Mouse (Mus musculus): Measurements from ENCODE around the gene Galr3. TPM values are rescaled to one million over a fixed set of nuclear protein-coding genes. Genes with fewer than 3 reads are reported as not detected.
"Not testable (repeated sequence)": the region's sequence is repeated elsewhere in the genome, so short reads cannot be mapped to it uniquely, and the experiment has no call there.

Gene Galr3
- total RNA-seq (2021): under 1 TPM in 1 of 2 experiments, not detected in 1; 0.72 TPM
- long read RNA-seq, experiment 1: 0 reads
- long read RNA-seq, experiment 2: 0 reads

GRCm38 (mm10) chr15:79041585-79041984, at the start of gene Galr3:
TSS of gene Galr3 (plus strand) at chr15:79041885.
- DNase-seq (ENCODE audit: low spot score in 2 of 2): no peak

- no peak for DNase-seq (ENCODE audit: low spot score in 2 of 2)
These were observed 49.5 kb upstream of the Galr3 start for GRCm38 (mm10) chr15:78992235-78992634.

GRCm38 (mm10) chr15:78992925-78993324, 48.8 kb upstream of the Galr3 start:
- DNase-seq (ENCODE audit: low spot score in 2 of 2): no peak

GRCm38 (mm10) chr15:78995916-78996315, 45.8 kb upstream of the Galr3 start:
- DNase-seq (ENCODE audit: low spot score in 2 of 2): no peak

- no peak for DNase-seq (ENCODE audit: low spot score in 2 of 2)
These were observed 45.0 kb upstream of the Galr3 start for GRCm38 (mm10) chr15:78996663-78997062.

- DNase-seq (ENCODE audit: low spot score in 2 of 2): no peak
These were observed 43.3 kb upstream of the Galr3 start for GRCm38 (mm10) chr15:78998348-78998747.

- DNase-seq (ENCODE audit: low spot score in 2 of 2): no peak
These were observed 42.1 kb upstream of the Galr3 start for GRCm38 (mm10) chr15:78999586-78999985.

GRCm38 (mm10) chr15:79000357-79000791, 41.3 kb upstream of the Galr3 start:
- DNase-seq (ENCODE audit: low spot score in 2 of 2): no peak

GRCm38 (mm10) chr15:79001559-79001958, 40.1 kb upstream of the Galr3 start:
- DNase-seq (ENCODE audit: low spot score in 2 of 2): no peak

- DNase-seq (ENCODE audit: low spot score in 2 of 2): no peak
These were observed 39.6 kb upstream of the Galr3 start for GRCm38 (mm10) chr15:79002036-79002435.

- no peak for DNase-seq (ENCODE audit: low spot score in 2 of 2)
These were observed 38.6 kb upstream of the Galr3 start for GRCm38 (mm10) chr15:79003079-79003478.

GRCm38 (mm10) chr15:79005581-79005980, 36.1 kb upstream of the Galr3 start:
- DNase-seq (ENCODE audit: low spot score in 2 of 2): no peak

- peak in 1 of 2 experiments; percentile 63 for DNase-seq (ENCODE audit: low spot score in 2 of 2)
These were observed 35.0 kb upstream of the Galr3 start for GRCm38 (mm10) chr15:79006638-79007037.

- DNase-seq (ENCODE audit: low spot score in 2 of 2): no peak
These were observed 34.6 kb upstream of the Galr3 start for GRCm38 (mm10) chr15:79007059-79007458.

GRCm38 (mm10) chr15:79007836-79008235, 33.8 kb upstream of the Galr3 start:
- not testable (repeated sequence) for DNase-seq (ENCODE audit: low spot score in 2 of 2)

GRCm38 (mm10) chr15:79009734-79010133, 32.0 kb upstream of the Galr3 start:
- no peak for DNase-seq (ENCODE audit: low spot score in 2 of 2)

- no peak for DNase-seq (ENCODE audit: low spot score in 2 of 2)
These were observed 30.1 kb upstream of the Galr3 start for GRCm38 (mm10) chr15:79011550-79011949.

- no peak for DNase-seq (ENCODE audit: low spot score in 2 of 2)
These were observed 28.3 kb upstream of the Galr3 start for GRCm38 (mm10) chr15:79013382-79013781.

- DNase-seq (ENCODE audit: low spot score in 2 of 2): no peak
These were observed 23.5 kb upstream of the Galr3 start for GRCm38 (mm10) chr15:79018191-79018590.

- DNase-seq (ENCODE audit: low spot score in 2 of 2): no peak
These were observed 22.8 kb upstream of the Galr3 start for GRCm38 (mm10) chr15:79018886-79019285.

GRCm38 (mm10) chr15:79022671-79023230, 18.9 kb upstream of the Galr3 start:
- no peak for DNase-seq (ENCODE audit: low spot score in 2 of 2)

- no peak for DNase-seq (ENCODE audit: low spot score in 2 of 2)
These were observed 18.3 kb upstream of the Galr3 start for GRCm38 (mm10) chr15:79023366-79023765.

GRCm38 (mm10) chr15:79025687-79026308, 15.9 kb upstream of the Galr3 start:
- no peak for DNase-seq (ENCODE audit: low spot score in 2 of 2)
